Mouse (Mus musculus) lung, postnatal 0 days (tissue): Measurements from ENCODE around the gene Gm13128.
"Not testable (repeated sequence)": the region's sequence is repeated elsewhere in the genome, so short reads cannot be mapped to it uniquely, and the experiment has no call there.

Experiments
- CTCF ChIP-seq: IDR thresholded peaks from 2 replicates; pipeline ENCODE4 v1.5.1; 2016; ENCODE audit warnings: antibody characterized with exemption, mild to moderate bottlenecking
- EP300 ChIP-seq: IDR thresholded peaks from 2 replicates; pipeline ENCODE4 v1.6.1; 2016; ENCODE audit warnings: antibody characterized with exemption, mild to moderate bottlenecking, control low read depth

- not testable (repeated sequence) for TF ChIP-seq CTCF, EP300
Observed at GRCm38 (mm10) chr4:144335856-144336255, 5.8 kb downstream of the Gm13128 start.
